Mouse (Mus musculus): ENCODE data around the gene Fbxo8. TPM values are rescaled to one million over a fixed set of nuclear protein-coding genes. Genes with fewer than 3 reads are reported as not detected.
A peak's percentile ranks its signal among the peaks of the same experiment; 100 is the strongest.

Gene Fbxo8
- polyA plus RNA-seq, 1 experiment from 2014 or later, result 43.1 TPM

- Histone ChIP-seq H3K9ac (ENCODE audit: low read depth, low read length) (peak overlapping the region; percentile 85), H3K9me3 (ENCODE audit: control insufficient read depth) (no peaks in the 10 kb centered on the region), H3K4me3 (ENCODE audit: low read depth, low read length) (peak overlapping the region; percentile 76), H3K27ac (ENCODE audit: low read depth, low read length) (no peak overlapping the region; the same call in 1 of the 2 replicates), H3K4me2 (replicated peaks; ENCODE audit: low read depth) (peak overlapping the region; percentile 77), H3K27me3 (replicated peaks; ENCODE audit: control insufficient read depth, insufficient read depth, low read length) (no peaks in the 10 kb centered on the region), H3K4me1 (replicated peaks; ENCODE audit: control insufficient read depth, insufficient read depth, low read length) (peaks cover 4% of the 10 kb centered on the region; the same call in 1 of the 2 replicates), H3K36me3 (ENCODE audit: control insufficient read depth, insufficient read depth) (no peaks in the 10 kb centered on the region)
- WGBS, result 18% methylated on average over 10 of the region's 10 CpGs
- no peak for ATAC-seq
- no peak for TF ChIP-seq CTCF (IDR thresholded peaks at IDR 0.05; ENCODE audit: low read depth)
Observed at GRCm38 (mm10) chr8:56552045-56552444, 1.2 kb downstream of the Fbxo8 start.

- TF ChIP-seq CTCF (IDR thresholded peaks at IDR 0.05; ENCODE audit: low read depth), result no peak
Observed at GRCm38 (mm10) chr8:56552551-56553103, 1.7 kb downstream of the Fbxo8 start.

DNA sequence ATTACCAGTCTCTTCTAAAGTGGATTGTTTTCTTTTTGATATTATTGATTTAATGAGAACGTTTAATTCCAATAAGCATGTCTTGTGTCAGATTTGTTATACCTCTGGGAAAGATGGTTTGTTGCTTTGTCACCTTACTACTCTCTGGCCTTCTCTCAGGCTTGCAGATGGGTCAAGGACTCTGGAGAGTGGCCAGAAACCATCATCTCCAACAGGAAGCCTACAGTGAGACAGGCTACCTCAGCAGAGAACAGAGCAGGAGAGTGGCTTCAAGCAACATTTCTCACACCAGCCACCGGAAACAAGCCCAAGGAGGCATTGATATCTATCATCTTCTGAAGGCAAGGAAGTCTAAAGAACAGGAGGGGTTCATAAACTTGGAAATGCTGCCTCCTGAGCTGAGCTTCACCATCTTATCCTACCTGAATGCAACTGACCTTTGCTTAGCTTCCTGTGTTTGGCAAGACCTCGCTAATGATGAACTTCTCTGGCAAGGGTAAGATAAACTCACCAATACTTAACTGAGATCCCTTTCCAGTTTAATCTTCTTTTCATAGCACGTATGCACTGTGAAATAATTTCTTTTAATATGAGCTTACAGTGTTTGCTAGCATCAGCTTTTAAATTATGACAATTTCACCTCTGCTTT is 13.6 kb downstream of the Fbxo8 start:
- H3K36me3 ChIP-seq (ENCODE audit: control insufficient read depth, insufficient read depth), result peaks cover 8% of the 10 kb centered on the region; the same call in 1 of the 2 replicates
- H3K4me1 ChIP-seq (replicated peaks; ENCODE audit: control insufficient read depth, insufficient read depth, low read length), result no peaks in the 10 kb centered on the region
- WGBS, result 49% methylated on average over 4 of the region's 4 CpGs
- H3K4me3 ChIP-seq (ENCODE audit: low read depth, low read length), result no peak overlapping the region
- no peaks in the 10 kb centered on the region for H3K9me3 ChIP-seq (ENCODE audit: control insufficient read depth)
- no peak for ATAC-seq
- TF ChIP-seq CTCF (IDR thresholded peaks at IDR 0.05; ENCODE audit: low read depth), result no peak
- H3K4me2 ChIP-seq (replicated peaks; ENCODE audit: low read depth), result no peak overlapping the region
- H3K27me3 ChIP-seq (replicated peaks; ENCODE audit: control insufficient read depth, insufficient read depth, low read length), result no peaks in the 10 kb centered on the region
- H3K27ac ChIP-seq (ENCODE audit: low read depth, low read length), result no peak overlapping the region
- no peak overlapping the region for H3K9ac ChIP-seq (ENCODE audit: low read depth, low read length)

More at GRCm38 (mm10) chr8:56552551-56553103, 1.7 kb downstream of the Fbxo8 start:
- Histone ChIP-seq H3K4me3 (ENCODE audit: low read depth, low read length) (no peak overlapping the region; the same call in 1 of the 2 replicates), H3K4me2 (replicated peaks; ENCODE audit: low read depth) (peak overlapping the region; percentile 77), H3K36me3 (ENCODE audit: control insufficient read depth, insufficient read depth) (no peaks in the 10 kb centered on the region), H3K27me3 (replicated peaks; ENCODE audit: control insufficient read depth, insufficient read depth, low read length) (no peaks in the 10 kb centered on the region), H3K27ac (ENCODE audit: low read depth, low read length) (no peak overlapping the region), H3K9ac (ENCODE audit: low read depth, low read length) (no peak overlapping the region), H3K9me3 (ENCODE audit: control insufficient read depth) (no peaks in the 10 kb centered on the region), H3K4me1 (replicated peaks; ENCODE audit: control insufficient read depth, insufficient read depth, low read length) (peaks cover 4% of the 10 kb centered on the region; the same call in 1 of the 2 replicates)
- no peak for ATAC-seq
- 44% methylated on average over 5 of the region's 5 CpGs for WGBS

GRCm38 (mm10) chr8:56566856-56567255 is 16.0 kb downstream of the Fbxo8 start:
- Histone ChIP-seq H3K27ac (ENCODE audit: low read depth, low read length) (no peak overlapping the region), H3K4me2 (replicated peaks; ENCODE audit: low read depth) (no peak overlapping the region), H3K36me3 (ENCODE audit: control insufficient read depth, insufficient read depth) (peaks cover 8% of the 10 kb centered on the region; the same call in 1 of the 2 replicates), H3K9me3 (ENCODE audit: control insufficient read depth) (no peaks in the 10 kb centered on the region), H3K4me3 (ENCODE audit: low read depth, low read length) (no peak overlapping the region), H3K9ac (ENCODE audit: low read depth, low read length) (no peak overlapping the region), H3K27me3 (replicated peaks; ENCODE audit: control insufficient read depth, insufficient read depth, low read length) (no peaks in the 10 kb centered on the region), H3K4me1 (replicated peaks; ENCODE audit: control insufficient read depth, insufficient read depth, low read length) (no peaks in the 10 kb centered on the region)
- no peak for ATAC-seq
- WGBS, result 91% methylated on average over 9 of the region's 9 CpGs
- TF ChIP-seq CTCF (IDR thresholded peaks at IDR 0.05; ENCODE audit: low read depth), result no peak

GRCm38 (mm10) chr8:56580918-56581317 is 30.0 kb downstream of the Fbxo8 start:
- WGBS, result 92% methylated on average over 4 of the region's 4 CpGs
- no peak overlapping the region for H3K27ac ChIP-seq (ENCODE audit: low read depth, low read length)
- H3K4me2 ChIP-seq (replicated peaks; ENCODE audit: low read depth), result no peak overlapping the region
- no peaks in the 10 kb centered on the region for H3K36me3 ChIP-seq (ENCODE audit: control insufficient read depth, insufficient read depth)
- H3K9ac ChIP-seq (ENCODE audit: low read depth, low read length), result no peak overlapping the region
- ATAC-seq, result no peak
- H3K9me3 ChIP-seq (ENCODE audit: control insufficient read depth), result no peaks in the 10 kb centered on the region
- no peaks in the 10 kb centered on the region for H3K27me3 ChIP-seq (replicated peaks; ENCODE audit: control insufficient read depth, insufficient read depth, low read length)
- no peak for TF ChIP-seq CTCF (IDR thresholded peaks at IDR 0.05; ENCODE audit: low read depth)
- H3K4me3 ChIP-seq (ENCODE audit: low read depth, low read length), result no peak overlapping the region
- no peaks in the 10 kb centered on the region for H3K4me1 ChIP-seq (replicated peaks; ENCODE audit: control insufficient read depth, insufficient read depth, low read length)

- TF ChIP-seq CTCF (IDR thresholded peaks at IDR 0.05; ENCODE audit: low read depth), result peak; percentile 34
- Histone ChIP-seq H3K27me3 (replicated peaks; ENCODE audit: control insufficient read depth, insufficient read depth, low read length) (no peaks in the 10 kb centered on the region), H3K4me2 (replicated peaks; ENCODE audit: low read depth) (no peak overlapping the region), H3K4me3 (ENCODE audit: low read depth, low read length) (no peak overlapping the region), H3K4me1 (replicated peaks; ENCODE audit: control insufficient read depth, insufficient read depth, low read length) (no peaks in the 10 kb centered on the region), H3K9me3 (ENCODE audit: control insufficient read depth) (no peaks in the 10 kb centered on the region), H3K27ac (ENCODE audit: low read depth, low read length) (no peak overlapping the region), H3K9ac (ENCODE audit: low read depth, low read length) (no peak overlapping the region), H3K36me3 (ENCODE audit: control insufficient read depth, insufficient read depth) (no peaks in the 10 kb centered on the region)
- ATAC-seq, result no peak
Observed at GRCm38 (mm10) chr8:56582841-56583240, 32.0 kb downstream of the Fbxo8 start.
